Mouse (Mus musculus) mesoderm, embryonic 11.5 days (tissue): ENCODE results near the gene Orm3.
A peak's percentile ranks its signal among the peaks of the same experiment; 100 is the strongest.

Experiments
- DNase-seq: peaks from one replicate; pipeline ENCODE4 v3.0.0-alpha.2; 2012; ENCODE audit warnings: low read depth, low spot score

The Orm3 gene

GRCm38 (mm10) chr4:63355877-63356665 is at the start of gene Orm3:
Gene Orm3, plus strand, starts transcription at chr4:63356162.
- DNase-seq = no peak

GRCm38 (mm10) chr4:63307175-63308062 is 48.5 kb upstream of the Orm3 start:
- peak; percentile 88 for DNase-seq

GRCm38 (mm10) chr4:63308316-63308715 is 47.6 kb upstream of the Orm3 start:
- no peak for DNase-seq

- no peak for DNase-seq
Measured at GRCm38 (mm10) chr4:63310247-63310855, 45.6 kb upstream of the Orm3 start.

- DNase-seq = no peak
Measured at GRCm38 (mm10) chr4:63311426-63311825, 44.5 kb upstream of the Orm3 start.

- DNase-seq = no peak
Measured at GRCm38 (mm10) chr4:63314063-63314462, 41.9 kb upstream of the Orm3 start.

GRCm38 (mm10) chr4:63316076-63316746 is 39.8 kb upstream of the Orm3 start:
- DNase-seq = no peak

- DNase-seq = peak; percentile 68
Measured at GRCm38 (mm10) chr4:63319566-63319965, 36.4 kb upstream of the Orm3 start.

- no peak for DNase-seq
Measured at GRCm38 (mm10) chr4:63323275-63323815, 32.6 kb upstream of the Orm3 start.

GRCm38 (mm10) chr4:63333403-63333802 is 22.6 kb upstream of the Orm3 start:
- DNase-seq = no peak

GRCm38 (mm10) chr4:63338414-63339076 is 17.4 kb upstream of the Orm3 start:
- no peak for DNase-seq

GRCm38 (mm10) chr4:63342491-63342890 is 13.5 kb upstream of the Orm3 start:
- no peak for DNase-seq

- DNase-seq = no peak
Measured at GRCm38 (mm10) chr4:63343608-63344007, 12.4 kb upstream of the Orm3 start.

GRCm38 (mm10) chr4:63344295-63344694 is 11.7 kb upstream of the Orm3 start, which contains the start of gene Orm1:
Gene Orm1, plus strand, starts transcription at chr4:63344560.
- no peak for DNase-seq

GRCm38 (mm10) chr4:63345261-63345660 is 10.7 kb upstream of the Orm3 start:
- DNase-seq = no peak

- DNase-seq = no peak
Measured at GRCm38 (mm10) chr4:63346659-63347058, 9.3 kb upstream of the Orm3 start.

GRCm38 (mm10) chr4:63348524-63348923 is 7.4 kb upstream of the Orm3 start:
- DNase-seq = no peak

GRCm38 (mm10) chr4:63356981-63357570 is 1.1 kb downstream of the Orm3 start:
- no peak for DNase-seq

GRCm38 (mm10) chr4:63359861-63360260 is 3.9 kb downstream of the Orm3 start:
- DNase-seq = no peak

GRCm38 (mm10) chr4:63362150-63362549 is 6.2 kb downstream of the Orm3 start, which contains the start of gene Orm2:
Gene Orm2, plus strand, starts transcription at chr4:63362449.
- DNase-seq = no peak
